In the genomic region with DNA sequence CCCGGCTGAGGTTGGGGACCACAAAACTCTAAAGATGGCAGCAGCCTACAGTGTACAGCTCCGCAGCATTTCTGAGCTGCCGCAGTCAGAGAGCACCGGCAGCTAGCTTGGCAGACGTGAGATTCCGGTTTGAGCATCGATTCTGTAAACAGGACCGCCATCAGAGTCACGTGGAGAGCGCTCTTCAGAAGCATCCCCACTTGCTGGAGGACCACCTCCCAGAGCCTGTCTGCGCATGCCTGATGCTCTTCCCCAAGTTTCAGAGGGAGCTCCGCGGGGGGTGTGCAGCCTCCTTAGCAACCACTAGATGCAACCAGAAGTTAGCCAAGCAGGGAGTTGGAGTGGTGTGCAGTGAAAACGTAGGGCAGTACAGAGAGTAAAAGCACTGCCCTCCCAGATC, we compare ENCODE assay signal across 8 mouse cellular contexts. TPM values are rescaled to one million over a fixed set of nuclear protein-coding genes. Genes with fewer than 3 reads are reported as not detected.
DNase-seq lines count a peak whose midpoint lies in the region; ATAC-seq and TF ChIP-seq lines count a peak whose summit lies in the region.

No protein-coding gene starts in this region.

- H3K9ac ChIP-seq in kidney, embryonic 15.5 days: no peak overlapping the region
- H3K9ac ChIP-seq in forebrain, embryonic 14.5 days (ENCODE audit: low read length): 0 out of 2 replicates have a peak overlapping the region, but pooled peaks have one; percentile 21
- H3K9ac ChIP-seq in hindbrain, embryonic 14.5 days: no peak overlapping the region
- H3K9ac ChIP-seq in limb, embryonic 13.5 days: no peak overlapping the region

- H3K4me2 ChIP-seq in kidney, embryonic 15.5 days: peak overlapping the region; percentile 33; the same call in 1 of the 2 replicates
- peak overlapping the region; percentile 33 for H3K4me2 ChIP-seq in forebrain, embryonic 14.5 days (ENCODE audit: low read length)
- H3K4me2 ChIP-seq in hindbrain, embryonic 14.5 days (replicated peaks): peak overlapping the region; percentile 45
- H3K4me2 ChIP-seq in limb, embryonic 13.5 days (replicated peaks): peak overlapping the region; percentile 53

- TF ChIP-seq POLR2A in olfactory bulb, adult 2 months (IDR thresholded peaks at IDR 0.05; ENCODE audit: insufficient read depth, low read depth, low read length): no peak

- no peaks in the 10 kb centered on the region for H3K27me3 ChIP-seq in kidney, embryonic 15.5 days
- no peaks in the 10 kb centered on the region for H3K27me3 ChIP-seq in forebrain, embryonic 14.5 days (replicated peaks; ENCODE audit: control insufficient read depth, insufficient read depth, low read length)
- H3K27me3 ChIP-seq in hindbrain, embryonic 14.5 days (ENCODE audit: control insufficient read depth, insufficient read depth, low read length): no peaks in the 10 kb centered on the region
- no peaks in the 10 kb centered on the region for H3K27me3 ChIP-seq in limb, embryonic 13.5 days

- H3K27ac ChIP-seq in kidney, embryonic 15.5 days: no peak overlapping the region
- no peak overlapping the region for H3K27ac ChIP-seq in forebrain, embryonic 14.5 days (ENCODE audit: low read depth, low read length)
- H3K27ac ChIP-seq in hindbrain, embryonic 14.5 days: no peak overlapping the region
- no peak overlapping the region for H3K27ac ChIP-seq in limb, embryonic 13.5 days
- H3K27ac ChIP-seq in olfactory bulb, adult 2 months (ENCODE audit: insufficient read depth, low read depth, low read length): no peak overlapping the region

- 0 out of 2 replicates have a peak, but pooled peaks have one; percentile 29 for ATAC-seq in kidney, embryonic 15.5 days (replicated peaks; ENCODE audit: low FRiP score)
- ATAC-seq in forebrain, embryonic 14.5 days: 0 out of 2 replicates have a peak, but pooled peaks have one; percentile 20
- no peak; the same call in 1 of the 2 replicates for ATAC-seq in hindbrain, embryonic 14.5 days (ENCODE audit: low FRiP score)
- no peak for ATAC-seq in limb, embryonic 13.5 days (ENCODE audit: low FRiP score, low read depth)
- no peak for ATAC-seq in inflammation-experienced regulatory T-cells, adult 6 months

- DNase-seq in kidney, postnatal 14 days: no peak
- DNase-seq in forebrain, embryonic 14.5 days (ENCODE audit: low spot score): peak; percentile 58
- peak; percentile 42 for DNase-seq in hindbrain, embryonic 14.5 days (ENCODE audit: low spot score)
- DNase-seq in natural killer cell, adult 2 months (ENCODE audit: low spot score in 2 of 2): no peak

- H3K9me3 ChIP-seq in kidney, embryonic 15.5 days (replicated peaks): no peaks in the 10 kb centered on the region
- no peaks in the 10 kb centered on the region for H3K9me3 ChIP-seq in forebrain, embryonic 14.5 days (replicated peaks; ENCODE audit: control insufficient read depth, low read length)
- no peaks in the 10 kb centered on the region for H3K9me3 ChIP-seq in hindbrain, embryonic 14.5 days (ENCODE audit: control insufficient read depth, low read length)
- no peaks in the 10 kb centered on the region for H3K9me3 ChIP-seq in limb, embryonic 13.5 days

- H3K4me1 ChIP-seq in kidney, embryonic 15.5 days: peaks cover 36% of the 10 kb centered on the region
- peaks cover 3% of the 10 kb centered on the region; the same call in 1 of the 2 replicates for H3K4me1 ChIP-seq in forebrain, embryonic 14.5 days (ENCODE audit: control insufficient read depth, insufficient read depth, low read length)
- H3K4me1 ChIP-seq in hindbrain, embryonic 14.5 days (replicated peaks; ENCODE audit: control insufficient read depth, insufficient read depth, low read length): peaks cover 6% of the 10 kb centered on the region; the same call in 1 of the 2 replicates
- H3K4me1 ChIP-seq in limb, embryonic 13.5 days: peaks cover 24% of the 10 kb centered on the region
- H3K4me1 ChIP-seq in olfactory bulb, adult 2 months (ENCODE audit: control insufficient read depth, insufficient read depth, low read length): 0 out of 2 replicates have a peak, but pooled peaks cover 5% of the 10 kb centered on the region

- no peak for TF ChIP-seq CTCF in olfactory bulb, adult 2 months (IDR thresholded peaks at IDR 0.05; ENCODE audit: insufficient read depth, low read depth, low read length)

- no peaks in the 10 kb centered on the region for H3K36me3 ChIP-seq in kidney, embryonic 15.5 days
- no peaks in the 10 kb centered on the region for H3K36me3 ChIP-seq in forebrain, embryonic 14.5 days (ENCODE audit: control insufficient read depth, insufficient read depth, low read length)
- H3K36me3 ChIP-seq in hindbrain, embryonic 14.5 days (replicated peaks; ENCODE audit: control insufficient read depth, insufficient read depth): no peaks in the 10 kb centered on the region
- no peaks in the 10 kb centered on the region for H3K36me3 ChIP-seq in limb, embryonic 13.5 days

- no peak overlapping the region for H3K4me3 ChIP-seq in kidney, embryonic 15.5 days (replicated peaks)
- H3K4me3 ChIP-seq in forebrain, embryonic 14.5 days (ENCODE audit: low read depth, low read length): no peak overlapping the region
- H3K4me3 ChIP-seq in hindbrain, embryonic 14.5 days (replicated peaks; ENCODE audit: low read length): no peak overlapping the region
- H3K4me3 ChIP-seq in limb, embryonic 13.5 days: peak overlapping the region; percentile 11
- peak overlapping the region; percentile 20 for H3K4me3 ChIP-seq in olfactory bulb, adult 2 months (ENCODE audit: insufficient read depth, low read depth, low read length)

- WGBS in kidney, embryonic 15.5 days: 40% methylated on average over 14 of the region's 14 CpGs
- 41% methylated on average over 14 of the region's 14 CpGs for WGBS in forebrain, embryonic 14.5 days
- 20% methylated on average over 14 of the region's 14 CpGs for WGBS in hindbrain, embryonic 14.5 days
- 36% methylated on average over 14 of the region's 14 CpGs for WGBS in limb, embryonic 13.5 days
- WGBS in olfactory bulb, adult 2 months: 27% methylated on average over 14 of the region's 14 CpGs

RNA-seq across cellular contexts. Expression of a gene that starts 52.7 kb away (rescaled TPM):
- 9.0 and 9.4 TPM in 2 replicates for polyA plus RNA-seq in kidney, embryonic 15.5 days (2015; fragmentation: Nextera tagmentation; extraction: Ambion mirVana)
- 29.9 and 40.9 TPM in 2 replicates for polyA plus RNA-seq in forebrain, embryonic 14.5 days (2014; fragmentation: Nextera tagmentation; extraction: Ambion mirVana)
- polyA plus RNA-seq in hindbrain, embryonic 14.5 days (2014; fragmentation: Nextera tagmentation; extraction: Ambion mirVana): 41.2 and 44.2 TPM in 2 replicates
- 8.0 and 8.7 TPM in 2 replicates for polyA plus RNA-seq in limb, embryonic 13.5 days (2015; fragmentation: Nextera tagmentation; extraction: Ambion mirVana)
- not detected in 2 replicates for polyA plus RNA-seq in olfactory bulb, adult 2 months (2012; ENCODE audit: insufficient read depth, insufficient read length, low replicate concordance, missing spikeins)
- polyA plus RNA-seq in inflammation-experienced regulatory T-cells, adult 6 months (2017; shearing (Covaris generic)): 1 to 10 TPM; 1.4 to 3.0 (median 1.6) TPM

Comparison
In these comparisons a context has a peak if more than half of its experiments do, and no peak if none do; other contexts are left out.
1. ATAC-seq: peak in kidney, embryonic 15.5 days (single experiment) and forebrain, embryonic 14.5 days (single experiment); none in hindbrain, embryonic 14.5 days (single experiment), limb, embryonic 13.5 days (single experiment) and inflammation-experienced regulatory T-cells, adult 6 months (single experiment).
2. H3K4me3 ChIP-seq: peak in limb, embryonic 13.5 days (single experiment) and olfactory bulb, adult 2 months (single experiment); none in kidney, embryonic 15.5 days (single experiment), forebrain, embryonic 14.5 days (single experiment) and hindbrain, embryonic 14.5 days (single experiment).
3. DNase-seq: peak in forebrain, embryonic 14.5 days (single experiment) and hindbrain, embryonic 14.5 days (single experiment); none in kidney, postnatal 14 days (single experiment) and natural killer cell, adult 2 months (0 of 2).
4. Peak in every context shown above with its lines, with median percentiles within 50 percentile points of each other: H3K4me2 ChIP-seq.